Mouse (Mus musculus) liver, adult 2 months (tissue): ENCODE measurements around the gene Hddc3.

ENCODE experiments used
- CTCF ChIP-seq: fragments of 200-500 bp; IDR thresholded peaks from 2 replicates; pipeline ENCODE4 v1.5.1; 2011; ENCODE audit warnings: low read depth, low read length, control low read depth
- POLR2A ChIP-seq: fragments of 200-500 bp; IDR thresholded peaks from 2 replicates; pipeline ENCODE4 v1.6.1; 2011; ENCODE audit warnings: low read length, control low read depth; ENCODE audit not compliant: insufficient read depth; ENCODE audit errors: extremely low read depth

- TF ChIP-seq CTCF (no peak), POLR2A (no peak)
These were observed 31.8 kb downstream of the Hddc3 start for GRCm38 (mm10) chr7:80374733-80375132.
